Mouse (Mus musculus) thymus, adult 2 months (tissue): ENCODE measurements at regions not wholly inside any gene's neighbourhood (a gene's known extent, or its start where the extent isn't known, plus 50 kb on each side); places are given as distances from the start of the nearest gene placed in this dataset.
A peak's percentile ranks its signal among the peaks of the same experiment; 100 is the strongest.

ENCODE experiments used
- DNase-seq: peaks from one replicate; pipeline ENCODE4 v3.0.0; 2021
- H3K27ac ChIP-seq: fragments of 200-500 bp; 2 replicates; pipeline ENCODE4 v1.5.1; 2012; ENCODE audit warnings: low read length, control low read depth; ENCODE audit not compliant: control insufficient read depth, insufficient read depth
- H3K27me3 ChIP-seq: fragments of 200-500 bp; 2 replicates; pipeline ENCODE4 v1.6.1; 2012; ENCODE audit warnings: mild to moderate bottlenecking, low read length, moderate library complexity, mixed read lengths; ENCODE audit not compliant: control insufficient read depth, insufficient read depth
- H3K36me3 ChIP-seq: fragments of 200-500 bp; 2 replicates; pipeline ENCODE4 v1.6.1; 2012; ENCODE audit warnings: mild to moderate bottlenecking, low read length, moderate library complexity; ENCODE audit not compliant: control insufficient read depth, insufficient read depth
- H3K4me1 ChIP-seq: fragments of 200-500 bp; replicated peaks from 2 replicates; pipeline ENCODE4 v1.6.1; 2012; ENCODE audit warnings: low read length; ENCODE audit not compliant: control insufficient read depth, insufficient read depth
- H3K4me3 ChIP-seq: fragments of 200-500 bp; 2 replicates; pipeline ENCODE4 v1.5.1; 2012; ENCODE audit warnings: mild to moderate bottlenecking, low read length, control low read depth, moderate library complexity; ENCODE audit not compliant: control insufficient read depth, insufficient read depth
- CTCF ChIP-seq: fragments of 200-500 bp; IDR thresholded peaks from 2 replicates; pipeline ENCODE4 v1.5.1; 2012; ENCODE audit warnings: mild to moderate bottlenecking, control low read depth, low read length, moderate library complexity, borderline replicate concordance; ENCODE audit not compliant: control insufficient read depth, poor library complexity, insufficient read depth; ENCODE audit errors: extremely low read depth
- POLR2A ChIP-seq: fragments of 200-500 bp; IDR thresholded peaks from 2 replicates; pipeline ENCODE4 v1.6.1; 2012; ENCODE audit warnings: mild to moderate bottlenecking, low read length, control low read depth, moderate library complexity; ENCODE audit not compliant: control insufficient read depth, poor library complexity, insufficient read depth; ENCODE audit errors: extremely low read depth
- WGBS: fragments of 180-500 bp; shearing (Covaris S2); methylation state at CpG from one replicate; pipeline ENCODE4 v1.1.7; 2018; 5-methylcytosine and 5-hydroxymethylcytosine counted together

- no peak overlapping the region for H3K4me3 ChIP-seq
- TF ChIP-seq POLR2A (no peak), CTCF (no peak)
These were observed 292.3 kb upstream of the Mki67 start for GRCm38 (mm10) chr7:136008486-136008885.

GRCm38 (mm10) chr7:136010013-136010412 is 293.9 kb upstream of the Mki67 start:
- Histone ChIP-seq H3K4me1 (peaks cover 14% of the 10 kb centered on the region), H3K36me3 (no peaks in the 10 kb centered on the region), H3K27ac (no peak overlapping the region), H3K4me3 (no peak overlapping the region), H3K27me3 (no peaks in the 10 kb centered on the region)
- 61% methylated on average over 7 of the region's 7 CpGs for WGBS
- peak; percentile 52 for DNase-seq
- no peak for TF ChIP-seq POLR2A
- TF ChIP-seq CTCF, result no peak

More at GRCm38 (mm10) chr7:136008486-136008885, 292.3 kb upstream of the Mki67 start:
- no peak overlapping the region for H3K27ac ChIP-seq
- no peaks in the 10 kb centered on the region for H3K27me3 ChIP-seq
- H3K36me3 ChIP-seq, result no peaks in the 10 kb centered on the region
- peaks cover 8% of the 10 kb centered on the region for H3K4me1 ChIP-seq
- WGBS, result 56% methylated on average over 6 of the region's 6 CpGs
- no peak for DNase-seq

GRCm38 (mm10) chr7:136014706-136015105 is 298.5 kb upstream of the Mki67 start:
- Histone ChIP-seq H3K27ac (no peak overlapping the region), H3K36me3 (no peaks in the 10 kb centered on the region)
- WGBS, result 22% methylated on average over 4 of the region's 4 CpGs

GRCm38 (mm10) chr7:136016918-136017317 is 300.8 kb upstream of the Mki67 start:
- 94% methylated on average over 8 of the region's 8 CpGs for WGBS
- TF ChIP-seq POLR2A, result no peak
- no peak for TF ChIP-seq CTCF
- Histone ChIP-seq H3K4me1 (peaks cover 23% of the 10 kb centered on the region), H3K27ac (no peak overlapping the region), H3K27me3 (no peaks in the 10 kb centered on the region), H3K36me3 (no peaks in the 10 kb centered on the region), H3K4me3 (no peak overlapping the region)
- no peak for DNase-seq

More at GRCm38 (mm10) chr7:136014706-136015105, 298.5 kb upstream of the Mki67 start:
- Histone ChIP-seq H3K4me3 (no peak overlapping the region), H3K4me1 (peaks cover 23% of the 10 kb centered on the region), H3K27me3 (no peaks in the 10 kb centered on the region)
- no peak for TF ChIP-seq POLR2A
- TF ChIP-seq CTCF, result no peak
- peak; percentile 53 for DNase-seq

GRCm38 (mm10) chr7:136020577-136020976 is 304.4 kb upstream of the Mki67 start:
- no peak overlapping the region for H3K4me3 ChIP-seq
- H3K27me3 ChIP-seq, result no peaks in the 10 kb centered on the region
- no peaks in the 10 kb centered on the region for H3K36me3 ChIP-seq
- 92% methylated on average over 7 of the region's 7 CpGs for WGBS
- H3K27ac ChIP-seq, result no peak overlapping the region
- TF ChIP-seq POLR2A (no peak), CTCF (no peak)
- no peak for DNase-seq
- H3K4me1 ChIP-seq, result peaks cover 13% of the 10 kb centered on the region

GRCm38 (mm10) chr7:136021071-136021470 is 304.9 kb upstream of the Mki67 start:
- Histone ChIP-seq H3K36me3 (no peaks in the 10 kb centered on the region), H3K27me3 (no peaks in the 10 kb centered on the region), H3K27ac (no peak overlapping the region), H3K4me1 (peaks cover 10% of the 10 kb centered on the region), H3K4me3 (no peak overlapping the region)
- TF ChIP-seq POLR2A, result no peak
- no peak for TF ChIP-seq CTCF
- 73% methylated on average over 2 of the region's 2 CpGs for WGBS
- DNase-seq, result no peak

- H3K27me3 ChIP-seq, result no peaks in the 10 kb centered on the region
- no peaks in the 10 kb centered on the region for H3K36me3 ChIP-seq
- no peak for DNase-seq
- WGBS, result 60% methylated on average over 5 of the region's 5 CpGs
- no peak overlapping the region for H3K27ac ChIP-seq
- H3K4me1 ChIP-seq, result no peaks in the 10 kb centered on the region
- H3K4me3 ChIP-seq, result no peak overlapping the region
- TF ChIP-seq POLR2A, result no peak
- TF ChIP-seq CTCF, result no peak
These were observed 306.8 kb upstream of the Mki67 start for GRCm38 (mm10) chr7:136022781-136023448.
